Mouse (Mus musculus): Measurements from ENCODE around the gene Stxbp4. TPM values are rescaled to one million over a fixed set of nuclear protein-coding genes. Genes with fewer than 3 reads are reported as not detected.

The Stxbp4 gene
- 39.4 and 41.0 TPM in 2 replicates for polyA plus RNA-seq (2016; fragmentation: Nextera tagmentation; extraction: Ambion mirVana)

- Histone ChIP-seq H3K4me3 (replicated peaks) (peak within 1 kb of the TSS; percentile 98), H3K27ac (peak within 1 kb of the TSS; percentile 94), H3K4me1 (peaks cover 20% of the 10 kb centered on the region), H3K27me3 (no peaks in the 10 kb centered on the region), H3K9ac (peak within 1 kb of the TSS; percentile 97), H3K36me3 (replicated peaks) (peaks cover 17% of the 10 kb centered on the region), H3K4me2 (peak within 1 kb of the TSS; percentile 64), H3K9me3 (no peaks in the 10 kb centered on the region)
- under 1% methylated on average over 48 of the region's 48 CpGs for WGBS
- ATAC-seq (ENCODE audit: low FRiP score) = peak; percentile 95
Observed at GRCm38 (mm10) chr11:90637440-90638311, at the start of gene Stxbp4, which contains the start of gene Cox11. Gene Stxbp4 (minus strand): TSS chr11:90638084. Gene Cox11 (plus strand): TSS chr11:90638173.

GRCm38 (mm10) chr11:90687040-90687439, 49.2 kb upstream of the Stxbp4 start:
- Histone ChIP-seq H3K27me3 (peaks cover 11% of the 10 kb centered on the region; the same call in 1 of the 2 replicates), H3K9ac (peak overlapping the region; percentile 55), H3K9me3 (no peaks in the 10 kb centered on the region), H3K4me2 (peak overlapping the region; percentile 85), H3K4me1 (peaks cover 11% of the 10 kb centered on the region), H3K27ac (no peak overlapping the region), H3K4me3 (replicated peaks) (peak overlapping the region; percentile 62), H3K36me3 (replicated peaks) (peaks cover 2% of the 10 kb centered on the region; the same call in 1 of the 2 replicates)
- ATAC-seq (ENCODE audit: low FRiP score) = peak; percentile 49; the same call in 1 of the 2 replicates
- WGBS = 1% methylated on average over 17 of the region's 17 CpGs

GRCm38 (mm10) chr11:90686287-90687025, 48.6 kb upstream of the Stxbp4 start:
- H3K27ac ChIP-seq = no peak overlapping the region
- H3K9me3 ChIP-seq = no peaks in the 10 kb centered on the region
- 72% methylated on average over 13 of the region's 13 CpGs for WGBS
- ATAC-seq (ENCODE audit: low FRiP score) = peak; percentile 42; the same call in 1 of the 2 replicates
- H3K9ac ChIP-seq = peak overlapping the region; percentile 55
- H3K27me3 ChIP-seq = peaks cover 11% of the 10 kb centered on the region; the same call in 1 of the 2 replicates
- peaks cover 11% of the 10 kb centered on the region for H3K4me1 ChIP-seq
- H3K4me3 ChIP-seq (replicated peaks) = peak overlapping the region; percentile 62
- peak overlapping the region; percentile 85 for H3K4me2 ChIP-seq
- peaks cover 2% of the 10 kb centered on the region; the same call in 1 of the 2 replicates for H3K36me3 ChIP-seq (replicated peaks)

GRCm38 (mm10) chr11:90685196-90685595, 47.3 kb upstream of the Stxbp4 start:
- no peak for ATAC-seq (ENCODE audit: low FRiP score)
- WGBS = 81% methylated on average over 6 of the region's 6 CpGs

GRCm38 (mm10) chr11:90684765-90685164, 46.9 kb upstream of the Stxbp4 start:
- Histone ChIP-seq H3K27me3 (peaks cover 11% of the 10 kb centered on the region; the same call in 1 of the 2 replicates), H3K9me3 (no peaks in the 10 kb centered on the region), H3K9ac (no peak overlapping the region), H3K36me3 (replicated peaks) (peaks cover 6% of the 10 kb centered on the region; the same call in 1 of the 2 replicates), H3K27ac (no peak overlapping the region), H3K4me3 (replicated peaks) (no peak overlapping the region), H3K4me2 (no peak overlapping the region), H3K4me1 (peaks cover 9% of the 10 kb centered on the region)
- no peak for ATAC-seq (ENCODE audit: low FRiP score)
- 77% methylated on average over 6 of the region's 6 CpGs for WGBS

More at GRCm38 (mm10) chr11:90685196-90685595, 47.3 kb upstream of the Stxbp4 start:
- Histone ChIP-seq H3K9ac (no peak overlapping the region), H3K9me3 (no peaks in the 10 kb centered on the region), H3K4me1 (peaks cover 9% of the 10 kb centered on the region), H3K27ac (no peak overlapping the region), H3K36me3 (replicated peaks) (peaks cover 6% of the 10 kb centered on the region; the same call in 1 of the 2 replicates), H3K27me3 (peaks cover 11% of the 10 kb centered on the region; the same call in 1 of the 2 replicates), H3K4me3 (replicated peaks) (no peak overlapping the region), H3K4me2 (no peak overlapping the region)

- H3K9me3 ChIP-seq = no peaks in the 10 kb centered on the region
- H3K4me1 ChIP-seq = no peaks in the 10 kb centered on the region
- H3K4me2 ChIP-seq = no peak overlapping the region
- H3K4me3 ChIP-seq (replicated peaks) = no peak overlapping the region
- peaks cover 6% of the 10 kb centered on the region; the same call in 1 of the 2 replicates for H3K36me3 ChIP-seq (replicated peaks)
- H3K9ac ChIP-seq = no peak overlapping the region
- peaks cover under 1% of the 10 kb centered on the region; the same call in 1 of the 2 replicates for H3K27me3 ChIP-seq
- no peak for ATAC-seq (ENCODE audit: low FRiP score)
- no peak overlapping the region for H3K27ac ChIP-seq
Observed at GRCm38 (mm10) chr11:90681171-90681570, 43.3 kb upstream of the Stxbp4 start.

GRCm38 (mm10) chr11:90678582-90678981, 40.7 kb upstream of the Stxbp4 start:
- H3K36me3 ChIP-seq (replicated peaks) = peaks cover 6% of the 10 kb centered on the region; the same call in 1 of the 2 replicates
- ATAC-seq (ENCODE audit: low FRiP score) = no peak
- 82% methylated on average over 5 of the region's 5 CpGs for WGBS
- no peak overlapping the region for H3K4me3 ChIP-seq (replicated peaks)
- H3K27ac ChIP-seq = no peak overlapping the region
- H3K4me1 ChIP-seq = no peaks in the 10 kb centered on the region
- H3K27me3 ChIP-seq = no peaks in the 10 kb centered on the region
- no peak overlapping the region for H3K9ac ChIP-seq
- H3K9me3 ChIP-seq = no peaks in the 10 kb centered on the region
- no peak overlapping the region for H3K4me2 ChIP-seq

- H3K4me1 ChIP-seq = no peaks in the 10 kb centered on the region
- H3K4me2 ChIP-seq = no peak overlapping the region
- H3K27me3 ChIP-seq = no peaks in the 10 kb centered on the region
- no peak for ATAC-seq (ENCODE audit: low FRiP score)
- H3K9me3 ChIP-seq = no peaks in the 10 kb centered on the region
- H3K4me3 ChIP-seq (replicated peaks) = no peak overlapping the region
- H3K36me3 ChIP-seq (replicated peaks) = peaks cover 8% of the 10 kb centered on the region
- no peak overlapping the region for H3K27ac ChIP-seq
- H3K9ac ChIP-seq = no peak overlapping the region
- WGBS = 55% methylated on average over 8 of the region's 8 CpGs
Observed at GRCm38 (mm10) chr11:90677771-90678288, 39.9 kb upstream of the Stxbp4 start.

- Histone ChIP-seq H3K4me2 (no peak overlapping the region), H3K9me3 (no peaks in the 10 kb centered on the region), H3K4me1 (no peaks in the 10 kb centered on the region), H3K9ac (no peak overlapping the region), H3K27ac (no peak overlapping the region), H3K4me3 (replicated peaks) (no peak overlapping the region), H3K36me3 (replicated peaks) (peaks cover 9% of the 10 kb centered on the region; the same call in 1 of the 2 replicates), H3K27me3 (no peaks in the 10 kb centered on the region)
- no peak for ATAC-seq (ENCODE audit: low FRiP score)
- 88% methylated on average over 7 of the region's 7 CpGs for WGBS
Observed at GRCm38 (mm10) chr11:90677027-90677426, 39.1 kb upstream of the Stxbp4 start.

- ATAC-seq (ENCODE audit: low FRiP score) = no peak
- Histone ChIP-seq H3K4me2 (no peak overlapping the region), H3K27me3 (no peaks in the 10 kb centered on the region), H3K9ac (no peak overlapping the region), H3K27ac (no peak overlapping the region), H3K4me1 (no peaks in the 10 kb centered on the region), H3K4me3 (replicated peaks) (no peak overlapping the region), H3K9me3 (no peaks in the 10 kb centered on the region), H3K36me3 (replicated peaks) (peaks cover 5% of the 10 kb centered on the region; the same call in 1 of the 2 replicates)
- 85% methylated on average over 5 of the region's 5 CpGs for WGBS
Observed at GRCm38 (mm10) chr11:90675479-90676110, 37.7 kb upstream of the Stxbp4 start.

GRCm38 (mm10) chr11:90667325-90667724, 29.4 kb upstream of the Stxbp4 start:
- Histone ChIP-seq H3K4me3 (replicated peaks) (no peak overlapping the region), H3K27me3 (no peaks in the 10 kb centered on the region), H3K4me1 (peaks cover 31% of the 10 kb centered on the region), H3K9ac (no peak overlapping the region), H3K36me3 (replicated peaks) (no peaks in the 10 kb centered on the region; the same call in 1 of the 2 replicates), H3K4me2 (no peak overlapping the region), H3K9me3 (no peaks in the 10 kb centered on the region), H3K27ac (no peak overlapping the region)
- no peak for ATAC-seq (ENCODE audit: low FRiP score)
- WGBS = 95% methylated on average over 6 of the region's 6 CpGs

Data from forebrain, embryonic 12.5 days (tissue).